Mouse (Mus musculus) frontal cortex, adult (tissue): Measurements from ENCODE around the gene Timm22.

ENCODE experiments used
- ATAC-seq: cut with Nextera tagmentation; 2 replicates; pipeline ENCODE4 v1.9.2; 2017; ENCODE audit warnings: mild to moderate bottlenecking, moderate library complexity, mixed read lengths; ENCODE audit not compliant: low TSS enrichment

The Timm22 gene

DNA sequence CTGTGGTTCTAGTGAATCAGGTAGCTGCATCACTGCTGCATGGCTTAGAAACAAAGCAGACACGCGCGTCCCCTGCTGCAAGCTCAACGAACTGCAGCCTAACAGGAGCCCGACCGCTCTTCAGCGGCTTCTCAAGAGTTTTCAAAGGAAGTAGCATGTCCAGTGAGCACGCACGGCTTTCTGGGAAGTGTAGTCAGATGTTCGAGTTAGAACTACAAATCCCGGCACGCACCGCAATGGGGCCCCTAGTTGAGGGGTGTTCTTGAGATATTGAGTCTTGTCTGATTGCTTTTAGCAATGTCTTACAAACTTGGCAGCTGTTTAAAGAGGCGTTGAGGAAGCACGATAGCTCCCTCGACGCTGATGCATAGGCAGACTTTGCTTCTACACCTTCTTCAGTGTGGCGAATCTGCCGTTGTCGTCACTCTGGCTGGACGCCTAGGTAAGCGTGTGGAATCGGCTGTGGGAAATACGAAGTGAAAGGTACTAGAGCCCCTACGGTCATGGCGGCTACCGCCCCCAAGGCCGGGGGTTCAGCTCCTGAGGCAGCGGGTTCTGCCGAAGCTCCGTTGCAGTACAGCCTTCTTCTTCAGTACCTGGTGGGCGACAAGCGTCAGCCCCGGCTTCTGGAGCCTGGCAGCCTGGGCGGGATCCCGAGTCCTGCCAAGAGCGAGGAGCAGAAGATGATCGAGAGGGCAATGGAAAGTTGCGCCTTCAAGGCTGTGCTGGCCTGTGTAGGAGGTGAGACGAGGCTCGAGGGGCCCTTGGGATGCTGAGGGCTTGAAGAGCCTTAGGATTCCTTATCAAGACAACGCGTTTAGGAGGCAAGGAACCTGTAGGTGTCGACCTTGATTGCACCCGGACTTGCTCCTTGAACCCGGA, at the start of gene Timm22:
Gene Timm22, plus strand, starts transcription at position 251 of the 882 bp plus-strand sequence.
- peak; percentile 97 for ATAC-seq

- ATAC-seq = no peak
Measured at GRCm38 (mm10) chr11:76357464-76357863, 49.3 kb upstream of the Timm22 start.

DNA sequence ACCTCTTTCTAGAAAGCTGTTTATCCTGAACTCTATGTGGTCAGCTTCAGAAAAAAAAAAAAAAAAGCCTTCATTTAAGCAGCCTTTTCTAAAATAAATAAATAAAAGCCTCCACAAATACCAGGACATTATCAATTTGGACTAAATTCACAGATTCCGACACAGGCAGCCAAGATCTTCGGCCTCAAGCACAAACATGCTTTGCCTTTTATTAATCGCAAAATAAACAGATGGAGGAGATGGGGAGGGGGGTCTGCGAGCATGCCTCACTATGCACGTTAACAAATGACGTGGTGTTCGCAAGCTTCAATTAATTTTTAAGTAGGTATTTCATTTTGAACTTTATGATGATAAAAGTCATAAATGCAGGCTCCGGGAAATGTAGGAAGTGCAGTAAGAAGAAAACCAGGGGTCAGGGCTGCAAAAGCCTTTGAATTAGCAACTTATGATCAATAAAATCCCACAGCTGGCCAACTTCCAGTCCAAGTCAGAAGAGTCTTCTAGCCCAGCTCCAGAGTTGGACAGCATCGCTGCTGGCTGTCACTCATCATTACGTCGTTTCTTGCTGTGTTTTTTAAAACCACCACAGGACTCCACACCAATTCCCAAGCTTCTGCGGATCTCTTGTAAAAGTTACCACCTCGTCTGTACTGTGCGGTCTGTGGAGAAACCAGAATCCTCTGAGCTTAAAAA, 48.0 kb upstream of the Timm22 start:
- no peak for ATAC-seq

DNA sequence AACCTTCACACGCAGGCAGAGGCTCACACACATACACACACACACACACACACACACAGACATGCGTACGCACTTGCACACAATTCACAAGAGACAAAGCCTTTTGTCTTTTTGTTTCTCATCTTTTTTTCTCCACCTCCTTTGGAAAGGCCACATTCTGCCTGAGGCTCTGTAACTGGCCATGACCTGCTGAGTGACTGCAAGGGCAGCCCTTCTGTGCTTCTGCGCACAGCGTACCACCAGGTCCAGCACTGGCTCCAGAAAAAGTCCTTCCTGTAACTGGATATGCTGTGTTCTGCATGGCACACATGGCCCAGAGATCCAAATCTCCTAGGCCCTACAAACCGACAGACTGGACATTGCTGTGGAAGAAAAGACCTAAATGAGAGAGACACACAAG, 46.5 kb upstream of the Timm22 start:
- no peak for ATAC-seq

GRCm38 (mm10) chr11:76361422-76361821, 45.3 kb upstream of the Timm22 start:
- ATAC-seq = no peak

DNA sequence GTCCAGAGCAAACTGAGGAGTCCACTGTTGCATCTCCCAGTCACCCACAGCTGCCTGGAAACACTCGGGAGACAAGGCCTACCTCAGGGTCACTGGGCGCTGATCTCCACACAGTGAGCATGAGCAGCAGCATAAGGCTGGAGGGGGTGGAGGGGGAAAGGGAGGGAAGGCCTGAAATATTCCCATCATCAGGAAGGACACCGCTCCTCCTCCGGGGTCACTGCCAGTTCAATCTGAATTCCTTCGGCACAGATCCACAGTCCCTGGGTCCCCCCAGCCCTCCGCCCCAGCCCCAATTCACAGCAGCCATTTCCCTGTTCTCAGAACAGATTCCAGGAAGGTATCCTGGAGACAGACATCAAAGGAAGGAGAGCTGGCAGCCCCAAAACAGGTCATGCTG, 43.6 kb upstream of the Timm22 start:
- ATAC-seq = no peak

- no peak for ATAC-seq
Measured at GRCm38 (mm10) chr11:76363636-76364035, 43.1 kb upstream of the Timm22 start.

DNA sequence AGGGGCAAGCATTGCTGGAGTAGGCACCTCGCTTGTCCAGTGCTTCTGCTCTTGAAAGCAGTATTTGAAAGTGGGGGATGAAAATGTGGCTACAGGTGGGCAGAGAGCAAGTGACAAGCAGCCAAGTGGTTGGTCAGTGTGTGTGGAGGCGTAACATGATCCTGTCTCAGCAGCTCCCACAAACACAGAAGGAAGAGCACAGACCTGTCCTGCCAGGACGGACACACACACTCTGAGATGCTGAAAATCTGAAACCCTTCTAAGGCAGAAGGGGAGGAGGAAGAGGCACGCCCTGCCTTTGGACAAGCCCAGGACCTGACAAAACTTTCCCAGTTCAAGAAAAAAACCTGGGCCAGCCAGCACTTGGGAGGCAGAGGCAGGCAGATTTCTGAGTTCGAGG, 42.7 kb upstream of the Timm22 start:
- ATAC-seq = no peak

- ATAC-seq = no peak
Measured at GRCm38 (mm10) chr11:76366720-76367119, 40.0 kb upstream of the Timm22 start.

DNA sequence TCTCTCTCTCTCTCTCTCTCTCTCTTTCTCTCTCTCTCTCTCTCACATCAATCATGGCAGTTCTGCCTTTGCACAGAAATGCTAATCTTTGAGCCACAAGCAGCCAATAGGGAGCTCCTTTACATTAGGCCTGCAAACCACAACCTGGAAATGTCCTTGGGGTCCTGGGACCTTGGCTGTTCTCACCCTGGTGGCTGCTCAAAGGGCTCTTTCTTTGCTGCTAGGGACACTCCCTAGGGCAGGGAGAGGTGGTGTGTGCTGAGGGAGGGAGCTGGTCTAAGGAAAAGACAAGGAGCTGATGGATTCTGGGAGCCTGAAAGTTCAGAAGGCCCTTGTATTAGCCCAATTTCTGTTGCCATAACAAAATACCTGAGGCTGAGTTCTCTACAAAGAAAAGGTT, 36.3 kb upstream of the Timm22 start:
- ATAC-seq = no peak

DNA sequence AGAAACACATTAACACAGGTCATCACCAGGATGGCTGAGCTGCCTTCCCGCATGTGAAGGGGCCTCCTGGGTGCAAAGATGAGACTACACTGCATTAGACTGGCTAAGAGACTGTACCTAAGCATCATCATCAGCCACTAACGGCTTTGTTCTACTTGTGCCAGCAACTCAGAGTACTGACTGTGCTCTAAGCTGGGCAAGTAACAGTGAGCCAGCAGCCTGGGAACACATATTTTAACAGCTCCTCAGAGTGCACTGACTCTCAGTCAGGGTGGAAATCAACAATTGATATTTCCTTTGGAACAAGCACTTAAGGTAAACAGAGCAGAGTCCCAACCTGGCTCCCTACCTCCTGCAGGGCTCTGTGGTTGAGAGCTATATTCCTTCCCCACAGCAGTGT, 34.6 kb upstream of the Timm22 start:
- ATAC-seq = no peak

GRCm38 (mm10) chr11:76372534-76372933, 34.2 kb upstream of the Timm22 start:
- ATAC-seq = no peak

DNA sequence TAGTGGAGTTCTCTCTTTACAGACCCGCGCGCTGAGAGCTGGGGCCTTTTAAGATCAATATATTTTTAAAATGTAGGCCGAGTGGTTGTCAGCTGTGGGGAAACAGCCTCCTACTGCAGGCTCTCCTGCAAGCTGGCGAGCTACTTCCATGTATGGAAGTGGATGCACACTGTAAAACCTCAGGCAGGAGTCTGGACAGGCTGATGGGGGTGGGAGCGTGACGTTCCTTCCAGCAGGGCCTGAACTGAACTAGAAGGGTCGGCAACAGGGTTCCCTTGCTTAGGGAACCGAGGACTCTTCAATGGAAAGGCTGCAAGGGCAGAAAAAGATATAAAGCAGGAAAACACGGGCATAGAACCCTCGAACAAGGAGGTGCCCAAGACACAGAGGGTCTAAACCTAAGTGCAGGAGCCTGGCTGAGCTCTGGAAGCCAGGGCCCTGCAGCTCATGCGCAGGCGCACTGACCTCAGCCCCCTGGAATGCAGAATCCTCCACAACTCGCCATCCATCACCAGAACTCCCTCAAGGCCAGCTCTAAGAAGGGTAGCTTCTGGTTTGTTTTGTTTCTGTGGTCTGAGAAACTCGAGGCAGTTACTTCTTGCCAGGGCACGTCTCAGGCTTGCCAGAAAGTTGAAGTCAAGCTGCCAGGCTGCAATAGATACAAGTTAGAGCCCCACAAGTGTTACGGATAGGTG, 32.1 kb upstream of the Timm22 start:
- peak; percentile 88; the same call in 1 of the 2 replicates for ATAC-seq

DNA sequence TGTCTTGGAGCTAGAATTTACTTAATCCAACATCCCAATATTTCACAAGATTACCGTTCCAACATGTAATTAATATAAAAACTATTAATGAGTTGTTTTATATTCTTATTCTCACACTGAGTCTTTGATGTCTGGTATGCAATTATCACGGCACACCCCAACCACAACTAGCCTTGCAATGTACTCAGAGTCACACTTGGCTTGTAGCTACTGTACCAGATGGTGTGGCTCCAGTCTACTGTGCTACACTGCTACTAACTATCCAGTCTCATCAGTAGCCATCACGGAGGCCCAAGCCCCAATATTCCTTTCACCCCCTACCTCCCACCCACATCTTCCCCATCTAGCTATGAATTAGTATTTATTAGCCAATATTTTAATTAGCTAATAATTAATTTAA, 30.3 kb upstream of the Timm22 start:
- ATAC-seq = no peak

GRCm38 (mm10) chr11:76379921-76380544, 26.7 kb upstream of the Timm22 start:
- ATAC-seq = no peak

GRCm38 (mm10) chr11:76381201-76381885, 25.4 kb upstream of the Timm22 start:
- ATAC-seq = peak; percentile 27; the same call in 1 of the 2 replicates

DNA sequence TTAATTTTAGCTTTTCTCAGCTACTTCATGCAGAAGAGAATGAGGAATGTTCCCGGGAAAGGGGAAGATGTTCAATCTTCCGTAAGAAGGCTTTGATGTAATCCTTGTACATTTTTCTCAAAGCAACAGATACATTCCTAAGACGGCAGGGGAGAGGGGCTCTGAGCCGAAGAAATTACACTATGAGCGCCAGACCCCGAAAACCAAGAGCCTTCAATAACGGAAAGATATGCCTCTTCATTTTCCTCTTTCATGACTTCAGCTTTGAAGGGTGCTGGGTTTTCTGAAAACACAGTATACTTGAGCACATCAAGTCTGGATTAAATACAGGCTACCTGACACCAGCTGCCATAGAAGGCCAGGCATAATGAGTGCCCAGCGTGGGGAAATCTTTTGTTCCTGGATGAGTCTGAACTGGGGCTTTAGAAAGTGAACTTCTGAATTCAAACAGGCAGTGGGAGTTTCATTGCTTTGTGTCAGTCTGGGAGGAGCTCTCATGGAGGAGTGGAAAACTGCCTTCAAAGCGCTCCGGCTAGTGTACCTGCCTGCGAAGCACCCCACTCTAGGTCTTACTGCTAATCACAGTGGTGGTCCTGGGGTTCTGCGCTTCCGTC, 23.9 kb upstream of the Timm22 start:
- ATAC-seq = no peak

- ATAC-seq = no peak
Measured at GRCm38 (mm10) chr11:76384307-76384706, 22.4 kb upstream of the Timm22 start.

- no peak for ATAC-seq
Measured at GRCm38 (mm10) chr11:76385017-76385416, 21.7 kb upstream of the Timm22 start.

GRCm38 (mm10) chr11:76385746-76386145, 21.0 kb upstream of the Timm22 start:
- no peak for ATAC-seq

DNA sequence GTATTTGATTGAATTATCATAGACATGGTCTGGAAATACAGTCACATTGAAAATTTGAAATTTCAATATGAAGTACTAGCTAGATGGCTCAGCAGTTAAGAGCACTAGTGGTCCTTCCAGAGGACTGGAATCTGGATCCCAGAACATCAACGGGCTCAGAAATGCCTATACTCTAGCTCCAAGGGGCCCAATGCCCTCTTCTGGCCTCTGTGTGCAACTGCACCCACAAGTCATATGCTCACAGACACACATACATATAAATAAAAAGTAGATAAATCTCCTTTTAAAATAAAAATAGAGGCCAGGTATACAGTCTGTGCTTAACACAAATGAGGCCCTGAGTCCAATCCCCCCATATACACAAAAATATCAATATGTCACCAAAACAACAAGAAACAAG, 19.7 kb upstream of the Timm22 start:
- no peak for ATAC-seq
